Mouse (Mus musculus) gastrocnemius, adult 2 months (tissue): ENCODE measurements around the gene Rgl1. TPM values are rescaled to one million over a fixed set of nuclear protein-coding genes. Genes with fewer than 3 reads are reported as not detected.

Experiments used
- DNase-seq: peaks from one replicate; pipeline ENCODE4 v3.0.0; 2022
- H3K27ac ChIP-seq: fragments of 200-600 bp; 2 replicates; pipeline ENCODE4 v1.8.1; 2022; ENCODE audit warnings: mild to moderate bottlenecking
- H3K4me3 ChIP-seq: fragments of 200-600 bp; 2 replicates; pipeline ENCODE4 v1.8.1; 2022; ENCODE audit warnings: mild to moderate bottlenecking, moderate library complexity
- CTCF ChIP-seq: fragments of 200-600 bp; IDR thresholded peaks from 2 replicates; pipeline ENCODE4 v1.8.1; 2022; ENCODE audit warnings: antibody characterized with exemption, mild to moderate bottlenecking, moderate library complexity
- intact Hi-C: fragments of 180-260 bp; cut with DNase I; formaldehyde crosslinking; loops from one replicate; pipeline ENCODE4 v1.15.1; 2025
- total RNA-seq, 2 experiments: library from RNA; stranded (reverse); gene quantifications; 2 replicates each; pipeline ENCODE4 v1.2.3; 2021

Gene Rgl1
- total RNA-seq, 2 experiments from 2014 or later = 9.7 to 10.2 TPM

DNA sequence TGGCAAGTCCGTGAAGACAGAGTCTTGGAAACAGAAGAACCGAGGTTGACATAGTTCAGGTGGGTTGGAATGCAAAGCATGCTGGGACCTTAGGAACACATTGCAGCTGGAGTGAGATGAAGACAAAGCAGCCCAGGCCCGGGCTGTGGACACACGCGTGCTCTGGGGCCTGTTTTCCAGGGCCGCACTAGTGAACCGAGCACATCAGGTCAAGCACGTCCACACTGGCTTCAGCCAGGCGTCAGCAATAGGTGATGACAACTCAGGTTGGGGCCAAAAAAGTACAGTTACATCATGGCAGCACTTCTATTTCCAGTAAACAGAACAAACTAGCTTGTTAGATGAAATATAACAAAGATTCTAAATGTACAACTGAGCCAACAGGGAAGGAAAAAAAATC is 27.4 kb downstream of the Rgl1 start:
- Histone ChIP-seq H3K27ac (no peak overlapping the region), H3K4me3 (no peak overlapping the region)
- no peak for TF ChIP-seq CTCF
- intact Hi-C loops = no loop called here
- DNase-seq = no peak

DNA sequence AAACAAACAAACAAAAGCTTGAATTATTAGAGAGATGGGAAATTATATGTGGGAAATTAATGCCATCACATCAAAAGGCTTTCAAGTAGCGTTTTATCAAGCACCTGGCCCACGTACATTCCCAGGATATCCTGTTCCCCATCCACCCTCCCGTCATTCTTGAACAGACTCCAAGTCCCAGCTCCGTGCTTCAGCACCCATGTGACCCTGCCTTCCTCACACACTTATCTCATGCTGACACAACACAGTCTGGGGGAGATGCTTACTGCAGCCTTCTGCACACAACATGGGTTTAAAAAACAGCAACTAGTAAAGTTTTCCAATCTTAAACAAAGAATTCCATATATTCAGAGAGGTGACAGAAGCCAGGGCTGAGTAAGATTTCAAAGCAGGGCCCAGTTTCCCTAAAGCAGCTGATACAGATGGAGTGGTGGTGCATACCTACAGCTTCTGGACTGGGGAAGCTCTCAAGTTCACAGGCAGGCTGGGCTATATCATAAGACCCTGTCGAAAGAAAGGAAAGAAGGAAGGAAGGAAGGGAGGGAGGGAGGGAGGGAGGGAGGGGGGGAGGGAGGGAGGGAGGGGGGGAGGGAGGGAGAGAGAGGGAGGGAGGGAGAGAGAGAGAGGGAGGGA is 38.4 kb downstream of the Rgl1 start:
- DNase-seq = no peak
- no peak for TF ChIP-seq CTCF
- Histone ChIP-seq H3K4me3 (no peak overlapping the region), H3K27ac (no peak overlapping the region)
- intact Hi-C loops = no loop called here

DNA sequence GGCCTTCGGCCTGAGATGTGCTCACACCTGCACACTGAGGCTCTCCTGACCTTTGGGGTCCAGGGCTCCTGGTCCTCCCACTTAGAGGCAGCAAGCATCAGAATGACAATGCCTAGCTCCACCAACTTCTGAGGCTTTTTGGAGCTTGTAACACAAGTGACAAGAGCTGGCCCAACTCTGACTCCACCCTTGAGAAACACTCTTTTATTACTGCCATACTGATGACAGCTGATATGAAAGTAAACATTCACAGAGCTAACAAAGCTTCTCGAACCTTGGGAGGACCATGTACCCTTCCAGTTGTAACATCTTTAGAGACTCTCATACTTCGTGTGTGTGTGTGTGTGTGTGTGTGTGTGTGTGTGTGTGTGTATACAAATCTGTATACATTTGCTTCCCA is 40.1 kb downstream of the Rgl1 start:
- no peak for TF ChIP-seq CTCF
- no peak overlapping the region for H3K4me3 ChIP-seq
- intact Hi-C loops = no loop called here
- no peak for DNase-seq
- H3K27ac ChIP-seq = no peak overlapping the region

DNA sequence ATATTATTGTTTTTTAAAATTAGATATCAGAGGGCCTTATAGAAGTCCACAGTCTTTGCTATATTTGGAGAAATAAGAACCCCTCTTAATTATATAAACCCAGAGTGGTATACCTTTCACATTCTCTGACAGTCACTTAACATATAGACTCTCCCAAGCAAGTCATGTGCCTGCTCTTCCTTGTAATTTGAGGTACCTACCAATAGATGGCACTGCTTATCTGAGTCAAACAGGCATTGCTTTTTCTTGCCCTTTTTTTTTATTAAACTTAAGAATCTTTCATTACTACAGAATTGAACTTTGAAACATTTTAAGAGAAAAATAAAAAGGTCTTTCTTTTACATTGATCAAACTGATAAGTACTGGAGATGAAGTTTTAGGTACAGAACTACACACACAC is 41.9 kb downstream of the Rgl1 start:
- intact Hi-C loops = no loop called here
- peak; percentile 67 for TF ChIP-seq CTCF
- no peak for DNase-seq
- no peak overlapping the region for H3K4me3 ChIP-seq
- H3K27ac ChIP-seq = no peak overlapping the region

DNA sequence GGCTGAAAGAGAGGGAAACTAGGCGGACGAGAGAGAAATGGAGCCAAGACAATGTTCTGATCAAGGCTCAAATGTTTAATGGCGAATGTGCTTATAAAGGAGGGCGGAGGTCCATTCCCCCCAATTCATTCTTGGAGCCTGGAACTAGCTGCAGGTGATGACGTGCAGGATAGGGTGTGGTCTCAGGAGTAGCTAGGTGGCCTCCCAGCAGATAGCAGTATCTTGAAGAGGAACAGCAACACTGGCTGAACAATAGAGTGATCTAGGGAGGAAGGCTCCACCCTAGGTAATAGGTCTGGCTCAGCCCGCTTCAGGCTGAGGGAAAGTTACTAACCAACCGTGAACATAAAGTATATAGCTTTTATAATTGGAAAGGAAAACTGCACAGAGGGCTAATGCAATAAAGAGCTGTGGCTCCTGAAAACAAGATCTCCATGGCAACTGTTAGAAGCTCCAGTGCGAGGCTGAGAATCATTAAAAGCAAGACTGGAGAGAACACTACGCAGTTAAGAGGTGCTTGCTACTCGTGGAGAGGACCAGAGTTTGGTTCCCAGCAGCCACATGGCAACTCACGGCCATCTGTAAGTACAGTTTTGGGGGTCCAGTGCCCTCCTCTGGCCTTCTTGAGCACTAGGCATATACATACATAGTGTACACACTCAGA is 44.5 kb downstream of the Rgl1 start:
- no peak for DNase-seq
- TF ChIP-seq CTCF = no peak
- Histone ChIP-seq H3K27ac (no peak overlapping the region), H3K4me3 (no peak overlapping the region)
- intact Hi-C loops = no loop called here

DNA sequence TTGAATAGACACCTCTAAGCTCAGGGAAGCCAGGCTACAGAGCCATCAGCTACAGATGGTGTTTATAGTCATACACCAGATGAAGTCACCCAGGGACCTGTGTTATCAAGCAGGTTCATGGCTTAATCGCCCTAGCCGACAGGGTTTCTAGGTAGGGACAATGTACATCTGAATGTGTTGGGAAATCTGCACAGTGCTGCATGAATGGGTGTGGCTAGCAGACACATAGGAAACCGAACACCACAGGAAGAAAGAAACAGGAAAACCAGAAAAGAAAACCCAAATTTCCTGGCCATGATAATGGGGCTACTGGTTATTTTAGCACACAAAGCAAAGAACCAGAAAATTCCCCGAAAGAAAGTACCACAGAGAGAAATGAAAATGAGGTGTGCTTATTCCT is 45.2 kb downstream of the Rgl1 start:
- H3K27ac ChIP-seq = no peak overlapping the region
- intact Hi-C loops = no loop called here
- H3K4me3 ChIP-seq = no peak overlapping the region
- DNase-seq = no peak
- no peak for TF ChIP-seq CTCF

DNA sequence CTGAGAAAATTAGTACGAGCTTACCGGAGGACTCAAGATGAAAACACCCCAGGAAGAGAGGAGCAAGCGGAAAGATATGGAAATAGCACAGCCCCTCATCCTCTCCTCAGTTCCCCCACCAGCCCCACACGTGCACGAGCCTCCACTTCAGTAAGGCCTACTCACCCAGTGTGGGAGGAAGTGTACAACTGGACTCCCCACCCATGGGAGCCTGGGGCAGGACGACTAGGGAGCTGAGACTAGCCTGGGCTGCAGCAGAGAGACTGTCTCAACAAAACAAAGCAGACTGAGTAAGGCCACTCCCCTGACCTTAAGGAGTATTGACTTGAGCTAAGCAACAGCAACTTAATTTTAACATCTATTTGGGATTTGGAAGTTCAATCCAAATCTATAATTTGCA is 48.0 kb downstream of the Rgl1 start:
- TF ChIP-seq CTCF = no peak
- intact Hi-C loops = no loop called here
- Histone ChIP-seq H3K4me3 (no peak overlapping the region; the same call in 1 of the 2 replicates), H3K27ac (peak overlapping the region; percentile 58)
- peak; percentile 31 for DNase-seq

DNA sequence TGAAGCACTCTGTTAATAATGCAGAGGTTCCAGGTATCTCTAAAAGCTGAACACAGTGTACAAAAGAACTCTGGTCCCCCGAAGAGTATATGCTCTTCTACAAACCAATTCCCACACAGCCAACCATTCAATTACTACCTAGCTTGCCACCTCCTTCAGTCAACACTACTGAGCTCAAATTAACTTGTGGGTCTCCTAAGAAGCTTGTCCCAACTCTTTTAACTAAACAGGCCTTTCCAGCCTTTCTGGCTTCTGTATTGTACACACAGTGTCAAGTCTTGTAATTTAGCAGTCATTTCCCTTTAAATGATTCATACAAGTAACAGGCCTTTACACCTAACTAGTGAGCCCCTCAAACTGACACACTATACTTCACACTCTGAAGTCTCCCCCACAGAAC is 48.8 kb downstream of the Rgl1 start:
- intact Hi-C loops = no loop called here
- 0 out of 2 replicates have a peak overlapping the region, but pooled peaks have one; percentile 58 for H3K27ac ChIP-seq
- no peak for TF ChIP-seq CTCF
- DNase-seq = no peak
- no peak overlapping the region for H3K4me3 ChIP-seq

DNA sequence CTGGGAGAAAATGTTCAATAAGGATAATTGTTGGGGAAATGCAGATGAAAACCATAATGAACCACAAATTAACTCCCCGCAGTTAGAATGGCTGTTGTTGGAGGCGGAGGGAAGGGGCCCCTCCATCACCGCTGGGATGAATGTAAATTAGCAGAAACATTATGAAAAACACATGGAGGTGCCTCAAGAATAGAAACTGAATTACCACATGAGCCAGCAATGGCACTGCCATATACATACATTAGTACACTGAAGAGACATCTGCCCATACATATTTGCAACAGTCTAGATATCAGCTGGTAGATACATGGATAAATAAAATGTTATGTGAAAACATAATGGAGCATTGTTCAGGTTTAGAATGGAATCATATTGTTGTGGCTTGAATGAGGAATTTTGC is 51.7 kb downstream of the Rgl1 start:
- no peak for DNase-seq
- H3K27ac ChIP-seq = no peak overlapping the region
- H3K4me3 ChIP-seq = no peak overlapping the region
- TF ChIP-seq CTCF = no peak
- intact Hi-C loops = no loop called here

DNA sequence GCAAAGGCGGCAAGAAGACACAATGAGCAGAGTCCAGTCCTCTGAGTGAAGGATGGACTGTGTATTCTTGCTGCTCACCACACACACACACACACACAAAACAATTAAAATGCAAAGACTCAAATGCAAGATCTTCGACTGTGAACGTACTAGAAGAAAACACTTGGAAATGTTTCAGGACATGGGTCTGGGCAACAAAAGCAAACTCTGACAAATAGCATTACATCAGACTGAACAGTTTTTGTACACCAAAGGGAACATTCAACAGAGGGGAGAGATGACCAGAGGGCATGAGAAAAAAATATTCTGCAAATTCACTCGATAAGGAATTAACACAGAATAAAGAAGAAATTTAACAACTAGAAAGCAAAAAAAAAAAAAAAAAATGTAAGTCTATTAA is 52.2 kb downstream of the Rgl1 start:
- no peak for DNase-seq
- Histone ChIP-seq H3K4me3 (no peak overlapping the region), H3K27ac (no peak overlapping the region)
- intact Hi-C loops = no loop called here
- no peak for TF ChIP-seq CTCF

DNA sequence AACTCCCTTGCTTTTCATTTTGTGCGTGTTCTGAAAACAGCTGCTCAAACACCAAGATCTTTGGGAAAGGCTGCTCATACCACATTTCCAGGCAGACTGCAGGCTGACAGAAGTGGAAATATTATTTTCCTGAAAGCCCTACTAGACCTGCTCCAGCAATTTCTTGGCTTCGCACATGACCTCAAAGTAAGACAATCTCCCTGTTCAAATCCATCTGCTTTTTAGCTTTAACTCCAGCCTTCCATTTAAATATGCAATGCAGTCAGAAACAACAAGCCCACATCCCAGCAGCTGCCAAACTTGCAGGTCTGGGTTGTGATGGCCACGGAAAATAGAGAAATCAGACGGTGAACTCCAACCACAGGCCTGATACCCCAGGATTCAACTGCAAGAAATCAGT is 55.1 kb downstream of the Rgl1 start:
- no peak for DNase-seq
- TF ChIP-seq CTCF = no peak
- intact Hi-C loops = no loop called here
- Histone ChIP-seq H3K27ac (no peak overlapping the region), H3K4me3 (no peak overlapping the region)

DNA sequence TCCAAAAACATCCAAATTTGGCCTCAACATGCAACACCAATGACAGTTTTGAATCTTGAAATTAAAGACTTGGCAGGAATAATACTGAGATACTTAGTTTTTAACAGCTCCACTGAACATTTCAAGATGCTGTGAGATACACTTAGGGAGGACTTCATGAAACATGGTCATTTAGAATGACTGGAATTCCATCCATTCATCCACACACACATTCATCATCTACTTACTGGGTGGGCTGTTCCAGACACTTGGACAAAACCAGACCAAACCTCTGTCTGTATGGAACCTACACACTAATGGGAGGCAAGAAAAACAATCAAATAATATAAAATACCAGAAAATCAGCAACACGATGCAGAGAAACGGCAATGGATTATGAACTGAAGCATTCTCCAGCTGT is 58.6 kb downstream of the Rgl1 start:
- H3K4me3 ChIP-seq = no peak overlapping the region
- TF ChIP-seq CTCF = no peak
- no peak overlapping the region for H3K27ac ChIP-seq
- no peak for DNase-seq
- intact Hi-C loops = no loop called here

DNA sequence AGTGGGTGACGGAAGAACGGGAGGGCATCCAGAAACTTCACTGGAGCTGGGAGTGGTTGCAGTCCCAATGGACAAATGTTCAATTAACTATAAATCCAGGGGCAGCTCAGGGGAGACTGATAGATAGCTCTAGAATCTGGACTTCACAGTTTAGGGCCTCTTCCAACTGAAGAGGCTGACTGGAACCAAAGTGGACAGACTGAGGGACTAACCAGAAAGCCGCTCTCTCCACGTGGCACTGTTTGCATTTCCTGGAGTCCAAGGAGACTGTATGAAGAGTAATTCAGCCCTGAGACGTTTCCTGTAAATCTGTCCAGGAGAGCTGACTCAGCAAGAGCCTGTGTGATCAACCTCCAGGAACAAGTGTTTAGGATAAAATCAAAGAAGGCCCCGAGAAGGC is 62.2 kb downstream of the Rgl1 start:
- Histone ChIP-seq H3K4me3 (no peak overlapping the region), H3K27ac (no peak overlapping the region)
- DNase-seq = peak; percentile 32
- no peak for TF ChIP-seq CTCF
- intact Hi-C loops = no loop called here

DNA sequence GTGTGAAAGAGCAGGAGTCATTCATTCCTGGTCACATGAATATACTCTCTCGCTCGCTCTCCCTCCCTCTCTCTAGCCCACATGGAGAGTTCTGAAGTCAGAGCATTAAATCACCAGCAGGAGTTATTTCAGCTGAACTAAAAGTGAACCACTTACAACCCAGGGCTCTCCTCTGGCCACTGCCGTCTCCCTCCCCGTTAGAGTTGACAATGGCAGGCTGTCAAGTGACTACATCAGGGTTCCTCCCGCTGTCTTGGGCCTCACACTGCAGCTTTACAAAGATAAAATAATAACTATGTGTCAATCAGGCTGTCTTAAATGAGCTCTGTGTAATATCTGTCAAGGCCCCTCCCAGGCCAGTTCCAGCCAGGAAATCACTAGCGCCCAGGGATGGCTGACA is 63.2 kb downstream of the Rgl1 start:
- TF ChIP-seq CTCF = no peak
- Histone ChIP-seq H3K27ac (peak overlapping the region; percentile 35; the same call in 1 of the 2 replicates), H3K4me3 (no peak overlapping the region)
- intact Hi-C loops = no loop called here
- peak; percentile 50 for DNase-seq
